Mouse (Mus musculus): ENCODE results near the gene Gm5890.
"Not testable (repeated sequence)": the region's sequence is repeated elsewhere in the genome, so short reads cannot be mapped to it uniquely, and the experiment has no call there.

The Gm5890 gene

GRCm38 (mm10) chr7:20262734-20263133, at the start of gene Gm5890:
TSS of gene Gm5890 (minus strand) at chr7:20262834.
- DNase-seq (ENCODE audit: low spot score in 2 of 2) = not testable (repeated sequence)

DNA sequence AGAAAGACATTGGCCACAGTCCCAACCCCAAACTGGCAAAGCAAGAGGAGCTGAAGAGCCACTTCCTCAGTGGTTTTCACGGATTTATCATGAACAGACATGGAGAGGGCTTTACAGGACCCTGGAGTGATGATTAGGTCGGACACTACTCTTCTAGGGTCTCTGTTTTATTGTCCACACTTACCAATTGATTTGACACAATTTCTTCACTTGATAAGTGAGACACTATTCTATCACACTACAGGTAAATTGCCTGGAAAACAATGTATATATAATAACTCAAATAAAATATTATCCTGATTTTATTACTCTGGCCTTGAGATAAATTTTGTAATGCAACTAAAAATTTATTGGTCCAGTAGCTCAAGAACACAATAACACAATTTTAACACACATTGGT, 28.9 kb downstream of the Gm5890 start, which contains the start of gene Gm4498:
Gm4498 (minus strand) TSS at position 101 of the 400 bp plus-strand sequence.
- DNase-seq (ENCODE audit: low spot score in 2 of 2) = not testable (repeated sequence)

Measured in spleen, postnatal 36 days (tissue).